Mouse (Mus musculus): ENCODE measurements around the gene Ruvbl2. TPM values are rescaled to one million over a fixed set of nuclear protein-coding genes. Genes with fewer than 3 reads are reported as not detected.

Gene Ruvbl2
- total and polyA plus RNA-seq, 3 experiments: 253 to 277 (median 267) TPM

DNA sequence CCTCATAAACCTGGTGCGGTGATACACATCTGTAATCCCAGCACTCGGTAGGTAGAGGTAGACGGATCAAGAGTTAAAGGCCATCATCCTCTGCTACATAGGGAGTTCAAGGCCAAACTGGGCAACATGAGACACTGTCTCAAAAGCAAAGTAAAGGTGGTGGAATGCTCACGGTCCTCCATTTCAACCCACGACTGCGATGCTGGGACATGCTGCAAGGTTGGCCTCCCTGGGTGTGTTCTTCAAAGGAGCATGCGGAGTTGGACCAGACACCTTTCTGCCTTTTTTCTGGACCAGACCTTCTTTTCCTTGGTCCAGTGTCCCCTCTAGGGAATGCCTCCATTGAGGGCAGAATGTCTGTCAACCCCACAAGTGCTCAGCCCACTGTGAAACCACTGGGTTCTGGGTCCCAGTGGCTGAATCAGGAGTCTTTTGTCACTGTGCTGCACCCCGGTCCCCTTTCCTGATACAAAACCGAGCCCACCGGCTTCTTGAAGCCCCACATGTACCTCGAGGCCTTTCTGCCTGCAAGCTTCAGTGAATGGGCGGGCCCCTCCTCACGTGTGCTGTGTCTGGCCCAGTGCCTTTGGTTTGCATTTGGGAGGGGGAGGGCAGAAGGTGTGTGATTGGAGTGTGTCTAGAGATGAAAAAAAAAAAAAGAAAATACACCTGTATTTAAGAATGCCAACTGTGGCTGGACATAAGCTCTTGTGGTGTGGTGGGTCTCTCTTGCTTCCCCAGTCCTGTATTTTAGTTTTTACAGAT lies 18.2 kb upstream of the Ruvbl2 start:
- no peaks in the 10 kb centered on the region for H3K9me3 ChIP-seq (replicated peaks; ENCODE audit: low read length)
- no peak for DNase-seq (ENCODE audit: extremely low read depth)
- no peak overlapping the region for H3K27ac ChIP-seq (ENCODE audit: insufficient read depth, low read depth)
- dilution Hi-C loops (cut with MboI; ENCODE audit: extremely low pct_ligation_motif_present, extremely low pct_unique_long_range_greater_than_20kb, low sequenced_read_pairs) (no loop called here), in situ Hi-C loops (cut with MboI; ENCODE audit: low pct_ligation_motif_present, low pct_unique_long_range_greater_than_20kb, low sequenced_read_pairs) (no loop called here)
- peaks cover 19% of the 10 kb centered on the region for H3K79me2 ChIP-seq (replicated peaks; ENCODE audit: control insufficient read depth, extremely low read depth, insufficient read depth, poor library complexity, severe bottlenecking)
- no peak overlapping the region for H3K4me3 ChIP-seq (replicated peaks in 1 of 3; ENCODE audit: low read depth in 2 of 3, low read length in 2 of 3, poor library complexity in 1 of 3)
- H3K4me2 ChIP-seq (ENCODE audit: insufficient read depth, low read depth, poor library complexity, severe bottlenecking): no peak overlapping the region
- peaks cover 43 to 76% of the 10 kb centered on the region in 2 experiments for H3K36me3 ChIP-seq (replicated peaks in 1 of 2; ENCODE audit: control insufficient read depth in 1 of 2, insufficient read depth in 1 of 2, low read length in 1 of 2)
- H3K4me1 ChIP-seq (ENCODE audit: control insufficient read depth in 1 of 2, insufficient read depth in 2 of 2): peaks cover 7 to 34% of the 10 kb centered on the region in 2 experiments
- no peaks in the 10 kb centered on the region for H3K27me3 ChIP-seq (replicated peaks)
- TF ChIP-seq USF2 (conservative IDR thresholded peaks at IDR 0.05; ENCODE audit: low read depth, low read length) (no peak), RCOR1 (conservative IDR thresholded peaks at IDR 0.05; ENCODE audit: low read depth, low read length) (no peak), RAD21 (IDR thresholded peaks at IDR 0.05; ENCODE audit: low read depth, low read length) (no peak), ZNF384 (IDR thresholded peaks at IDR 0.05; ENCODE audit: low read depth, low read length) (peak; percentile 31), E2F4 (IDR thresholded peaks at IDR 0.05; ENCODE audit: insufficient replicate concordance, low read depth, low read length) (no peak), MAFK (IDR thresholded peaks at IDR 0.05; ENCODE audit: insufficient replicate concordance, low read length) (no peak), USF1 (IDR thresholded peaks at IDR 0.05; ENCODE audit: low read depth, low read length) (no peak), BHLHE40 (IDR thresholded peaks at IDR 0.05; ENCODE audit: low read depth, low read length) (no peak)
- no peak overlapping the region for H3K9ac ChIP-seq (ENCODE audit: insufficient read depth, low read depth)

DNA sequence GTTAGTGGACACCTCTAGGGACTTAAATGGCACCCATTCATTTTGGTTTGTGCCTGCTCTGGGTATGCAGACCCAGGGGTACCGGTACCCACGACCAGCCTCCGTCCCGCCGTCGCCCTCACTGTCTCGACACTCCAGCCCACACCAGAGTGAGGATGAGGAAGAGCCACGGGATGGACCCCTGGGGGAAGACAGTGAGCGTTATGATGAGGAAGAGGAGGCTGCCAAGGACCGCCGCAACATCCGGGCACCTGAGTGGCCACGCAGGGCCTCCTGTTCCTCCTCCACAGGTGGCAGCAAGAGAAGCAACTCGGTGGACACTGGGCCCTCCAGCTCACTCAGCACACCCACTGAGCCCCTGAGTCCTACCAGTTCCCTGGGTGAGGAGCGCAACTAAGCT lies 17.1 kb upstream of the Ruvbl2 start:
- H3K9ac ChIP-seq (ENCODE audit: insufficient read depth, low read depth): no peak overlapping the region
- no peak overlapping the region for H3K4me3 ChIP-seq (replicated peaks in 1 of 3; ENCODE audit: low read depth in 2 of 3, low read length in 2 of 3, poor library complexity in 1 of 3)
- peaks cover 0 to 23% of the 10 kb centered on the region in 2 experiments; a peak in 2 of 4 replicates for H3K4me1 ChIP-seq (ENCODE audit: control insufficient read depth in 1 of 2, insufficient read depth in 2 of 2)
- H3K27me3 ChIP-seq (replicated peaks): no peaks in the 10 kb centered on the region
- peaks cover 19% of the 10 kb centered on the region for H3K79me2 ChIP-seq (replicated peaks; ENCODE audit: control insufficient read depth, extremely low read depth, insufficient read depth, poor library complexity, severe bottlenecking)
- no peak overlapping the region for H3K4me2 ChIP-seq (ENCODE audit: insufficient read depth, low read depth, poor library complexity, severe bottlenecking)
- TF ChIP-seq MYC (IDR thresholded peaks at IDR 0.05; ENCODE audit: low read depth, low read length) (no peak), MXI1 (IDR thresholded peaks at IDR 0.05; ENCODE audit: low read depth, low read length) (no peak), CHD2 (IDR thresholded peaks at IDR 0.05; ENCODE audit: low read length) (no peak), SMC3 (IDR thresholded peaks at IDR 0.05; ENCODE audit: low read depth, low read length) (no peak), BHLHE40 (IDR thresholded peaks at IDR 0.05; ENCODE audit: low read depth, low read length) (no peak), IRF4 (IDR thresholded peaks at IDR 0.05; ENCODE audit: low read depth, low read length) (no peak), ZNF384 (IDR thresholded peaks at IDR 0.05; ENCODE audit: low read depth, low read length) (no peak), E2F4 (IDR thresholded peaks at IDR 0.05; ENCODE audit: insufficient replicate concordance, low read depth, low read length) (no peak), PAX5 (IDR thresholded peaks at IDR 0.05; ENCODE audit: low read length) (no peak), POLR2A (IDR thresholded peaks at IDR 0.05; ENCODE audit: low read depth, low read length) (no peak), MEF2A (IDR thresholded peaks at IDR 0.05; ENCODE audit: borderline replicate concordance, low read depth, low read length) (no peak), HCFC1 (IDR thresholded peaks at IDR 0.05; ENCODE audit: low read depth, low read length) (no peak), MAZ (IDR thresholded peaks at IDR 0.05; ENCODE audit: low read depth, low read length) (no peak), CTCF (conservative IDR thresholded peaks at IDR 0.05 in 1 of 2, IDR thresholded peaks at IDR 0.05 in 1 of 2; ENCODE audit: low read depth in 2 of 2, low read length in 2 of 2) (no peak), ZMIZ1 (IDR thresholded peaks at IDR 0.05; ENCODE audit: low read depth, low read length) (no peak)
- no peak overlapping the region for H3K27ac ChIP-seq (ENCODE audit: insufficient read depth, low read depth)
- no peaks in the 10 kb centered on the region for H3K9me3 ChIP-seq (replicated peaks; ENCODE audit: low read length)
- dilution Hi-C loops (cut with MboI; ENCODE audit: extremely low pct_ligation_motif_present, extremely low pct_unique_long_range_greater_than_20kb, low sequenced_read_pairs): no loop called here
- in situ Hi-C loops (cut with MboI; ENCODE audit: low pct_ligation_motif_present, low pct_unique_long_range_greater_than_20kb, low sequenced_read_pairs): no loop called here
- H3K36me3 ChIP-seq (replicated peaks in 1 of 2; ENCODE audit: control insufficient read depth in 1 of 2, insufficient read depth in 1 of 2, low read length in 1 of 2): peaks cover 44 to 70% of the 10 kb centered on the region in 2 experiments
- DNase-seq (ENCODE audit: extremely low read depth): no peak

Data from CH12.LX (cell line).